Mouse (Mus musculus) forebrain, postnatal 0 days (tissue): Measurements from ENCODE around the gene Eml1. TPM values are rescaled to one million over a fixed set of nuclear protein-coding genes. Genes with fewer than 3 reads are reported as not detected.

Experiments
- ATAC-seq: fragments of 200-750 bp; cut with Nextera tagmentation; 2 replicates; pipeline ENCODE4 v1.8.0; 2017; ENCODE audit warnings: mild to moderate bottlenecking, moderate library complexity
- DNase-seq: peaks from one replicate; pipeline ENCODE4 v3.0.0-alpha.2; 2015
- H3K27ac ChIP-seq: fragments of 300-500 bp; sonication (generic); 2 replicates; pipeline ENCODE4 v1.5.1; 2014; ENCODE audit warnings: low read depth, mild to moderate bottlenecking, antibody characterized with exemption, low read length, moderate library complexity, mixed read lengths
- H3K27me3 ChIP-seq: fragments of 300-500 bp; sonication (generic); 2 replicates; pipeline ENCODE4 v1.6.1; 2014; ENCODE audit warnings: mild to moderate bottlenecking, low read length, mixed read lengths; ENCODE audit not compliant: insufficient read depth
- H3K36me3 ChIP-seq: fragments of 300-500 bp; sonication (generic); 2 replicates; pipeline ENCODE4 v1.6.1; 2014; ENCODE audit warnings: mild to moderate bottlenecking, moderate library complexity; ENCODE audit not compliant: insufficient read depth
- H3K4me1 ChIP-seq: fragments of 300-500 bp; sonication (generic); 2 replicates; pipeline ENCODE4 v1.6.1; 2014; ENCODE audit warnings: antibody characterized with exemption; ENCODE audit not compliant: insufficient read depth
- H3K4me2 ChIP-seq: fragments of 300-500 bp; sonication (generic); 2 replicates; pipeline ENCODE4 v1.6.1; 2014; ENCODE audit warnings: low read depth, mild to moderate bottlenecking, moderate library complexity
- H3K4me3 ChIP-seq: fragments of 300-500 bp; sonication (generic); 2 replicates; pipeline ENCODE4 v1.5.1; 2014; ENCODE audit warnings: low read depth, low read length, mixed read lengths
- H3K9ac ChIP-seq: fragments of 300-500 bp; sonication (generic); 2 replicates; pipeline ENCODE4 v1.6.1; 2014; ENCODE audit warnings: mild to moderate bottlenecking
- H3K9me3 ChIP-seq: fragments of 300-500 bp; sonication (generic); 2 replicates; pipeline ENCODE4 v1.6.1; 2016; ENCODE audit warnings: low read length
- CTCF ChIP-seq: sonication (generic); IDR thresholded peaks from 2 replicates; pipeline ENCODE4 v1.5.1; 2016; ENCODE audit warnings: antibody characterized with exemption, control low read depth, low read depth
- WGBS: fragments of 180-500 bp; shearing (Covaris S2); extraction: QIAGEN DNeasy Blood & Tissue Kit; methylation state at CpG from one replicate; pipeline ENCODE4 v1.1.7; 2014; 5-methylcytosine and 5-hydroxymethylcytosine counted together
- polyA plus RNA-seq: library from polyadenylated mRNA; unstranded; fragments of >200 nt; fragmentation: Nextera tagmentation; extraction: Ambion mirVana; gene quantifications from 2 replicates; pipeline ENCODE4 v1.2.1, GENCODE M21; 2015
- total RNA-seq: library from RNA; depleted of rRNA; stranded (reverse); fragments of >200 nt; gene quantifications from 2 replicates; pipeline ENCODE4 v1.2.3, GENCODE M21; 2014; rRNA removed

Gene Eml1
- total and polyA plus RNA-seq, 2 experiments from 2014 or later, result 43.5 to 69.1 TPM

DNA sequence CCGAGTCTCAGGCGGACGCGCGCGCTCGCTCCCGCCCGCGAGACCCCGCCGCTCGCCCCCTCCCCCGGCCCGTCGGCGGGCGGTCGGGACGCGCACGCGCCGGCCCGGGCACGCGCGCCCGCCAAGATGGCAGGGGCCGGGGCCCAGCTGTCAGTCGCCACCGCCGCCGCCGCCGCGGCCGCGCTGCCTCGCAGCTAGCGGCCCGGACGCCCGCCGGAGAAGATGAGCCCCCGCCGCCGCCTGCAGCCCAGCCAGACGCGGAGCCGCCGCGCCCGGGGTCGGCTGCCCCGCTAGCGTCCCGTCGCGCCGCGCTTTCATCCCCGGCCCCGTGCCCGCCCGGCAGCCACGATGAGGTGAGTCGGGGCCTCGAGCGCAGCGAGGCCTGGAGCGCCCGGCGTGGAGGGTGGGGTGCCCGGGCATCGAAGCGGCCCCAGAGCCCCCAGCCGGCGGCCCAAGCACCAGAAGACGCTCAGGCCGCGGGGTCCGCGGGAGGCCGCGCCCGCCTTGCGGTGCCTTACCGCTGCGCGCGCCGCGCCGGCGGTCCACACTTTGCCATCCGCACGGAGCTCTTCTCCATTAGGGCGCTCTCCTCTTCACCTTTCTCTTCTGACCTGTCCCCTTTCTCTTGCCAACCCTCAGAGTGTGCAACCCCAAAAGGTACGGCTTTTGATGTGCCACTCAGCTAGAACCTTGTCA lies 184.3 kb downstream of the Eml1 start:
- Histone ChIP-seq H3K9ac (peak overlapping the region; percentile 95), H3K27me3 (no peaks in the 10 kb centered on the region), H3K4me3 (peak overlapping the region; percentile 97), H3K9me3 (no peaks in the 10 kb centered on the region), H3K36me3 (no peaks in the 10 kb centered on the region), H3K4me1 (peaks cover 26% of the 10 kb centered on the region), H3K4me2 (peak overlapping the region; percentile 66), H3K27ac (peak overlapping the region; percentile 96)
- no peak for TF ChIP-seq CTCF
- DNase-seq (peak; percentile 62), ATAC-seq (peak; percentile 76)
- WGBS, result 7% methylated on average over 47 of the region's 100 CpGs

DNA sequence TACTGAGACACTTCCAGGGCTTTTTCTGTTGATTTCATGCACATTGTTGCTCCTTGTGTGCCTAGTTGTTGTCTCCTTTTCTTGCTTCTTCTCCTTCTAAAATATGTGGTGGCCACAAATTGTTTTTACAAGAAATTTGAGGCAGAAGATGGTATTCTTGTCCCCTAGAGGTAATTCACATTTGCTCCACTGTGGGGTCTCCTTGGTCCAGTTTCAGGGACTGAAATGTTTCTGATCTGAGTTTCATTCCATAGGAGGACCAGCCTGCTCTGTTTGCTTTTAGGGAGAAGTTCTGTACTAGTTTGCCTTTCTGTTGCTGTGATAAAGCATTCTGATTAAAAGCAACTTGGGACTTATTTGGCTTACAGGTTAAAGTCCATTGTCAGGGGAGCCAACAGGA lies 187.4 kb downstream of the Eml1 start:
- Histone ChIP-seq H3K4me1 (peaks cover 30% of the 10 kb centered on the region), H3K9me3 (no peaks in the 10 kb centered on the region), H3K27me3 (no peaks in the 10 kb centered on the region), H3K4me2 (peak overlapping the region; percentile 7), H3K9ac (no peak overlapping the region), H3K4me3 (no peak overlapping the region), H3K27ac (no peak overlapping the region), H3K36me3 (peaks cover 6% of the 10 kb centered on the region; the same call in 1 of the 2 replicates)
- DNase-seq (no peak), ATAC-seq (no peak)
- peak; percentile 53; the same call in 1 of the 2 replicates for TF ChIP-seq CTCF

DNA sequence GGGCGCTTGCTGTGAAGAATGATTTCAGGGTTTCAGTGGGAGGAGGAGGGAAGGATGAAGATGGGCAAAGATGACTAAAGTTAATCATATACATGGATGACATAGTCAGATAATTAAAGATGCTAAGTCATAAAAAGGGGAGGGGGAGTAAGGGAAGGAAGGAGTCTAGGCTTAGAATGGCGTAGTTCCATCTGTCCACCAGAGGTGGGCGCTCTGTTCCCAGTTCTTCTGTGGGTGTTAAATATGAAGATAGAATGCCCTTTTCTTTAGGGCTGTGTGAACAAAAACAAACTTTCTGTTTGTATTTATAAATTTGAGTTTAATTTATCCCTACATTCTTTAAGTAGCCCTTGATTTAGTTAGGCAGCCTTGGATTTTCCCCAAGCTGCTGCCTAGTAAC lies 192.5 kb downstream of the Eml1 start:
- no peaks in the 10 kb centered on the region for H3K27me3 ChIP-seq
- H3K9me3 ChIP-seq, result no peaks in the 10 kb centered on the region
- no peak overlapping the region for H3K9ac ChIP-seq
- no peak overlapping the region for H3K4me3 ChIP-seq
- WGBS, result 89% methylated on average over 3 of the region's 3 CpGs
- peaks cover 6% of the 10 kb centered on the region; the same call in 1 of the 2 replicates for H3K36me3 ChIP-seq
- DNase-seq (peak; percentile 47), ATAC-seq (no peak)
- H3K4me1 ChIP-seq, result peaks cover 17% of the 10 kb centered on the region
- H3K27ac ChIP-seq, result no peak overlapping the region
- peak; percentile 66 for TF ChIP-seq CTCF
- H3K4me2 ChIP-seq, result no peak overlapping the region

DNA sequence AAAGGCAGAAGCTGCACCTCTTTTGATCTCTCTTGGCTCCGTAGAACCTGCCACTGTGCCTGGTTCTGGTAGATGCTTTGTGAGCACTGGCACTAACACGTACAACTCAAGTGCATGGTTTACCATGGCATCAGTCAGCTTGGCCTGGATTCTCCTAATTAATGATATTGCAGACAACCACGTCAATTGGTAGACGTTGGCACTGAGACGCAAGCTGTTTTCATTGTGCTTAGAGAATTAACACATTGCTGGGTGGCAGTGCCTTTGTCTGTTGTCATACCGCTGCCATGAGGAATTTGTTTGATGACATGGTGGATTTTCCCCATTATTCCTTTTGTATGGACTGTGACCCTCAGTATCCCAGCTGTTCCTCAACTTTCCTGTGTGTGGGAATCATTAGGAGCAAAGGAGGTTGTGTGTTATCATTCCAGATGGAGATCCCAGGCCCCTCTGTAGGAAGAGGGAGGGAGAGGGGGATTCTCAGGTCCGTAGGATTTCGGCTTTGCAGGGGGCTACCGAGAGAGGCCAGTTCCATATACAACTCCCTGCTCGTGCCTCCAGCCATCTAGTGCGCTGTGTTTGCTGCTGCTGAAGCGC lies 194.3 kb downstream of the Eml1 start:
- Histone ChIP-seq H3K4me3 (no peak overlapping the region), H3K36me3 (peaks cover 6% of the 10 kb centered on the region; the same call in 1 of the 2 replicates), H3K27me3 (no peaks in the 10 kb centered on the region), H3K9me3 (no peaks in the 10 kb centered on the region), H3K4me2 (peak overlapping the region; percentile 21; the same call in 1 of the 2 replicates), H3K27ac (peak overlapping the region; percentile 42; the same call in 1 of the 2 replicates), H3K9ac (peak overlapping the region; percentile 11; the same call in 1 of the 2 replicates), H3K4me1 (peaks cover 12% of the 10 kb centered on the region; the same call in 1 of the 2 replicates)
- ATAC-seq (peak; percentile 77), DNase-seq (peak; percentile 60)
- 14% methylated on average over 12 of the region's 12 CpGs for WGBS
- no peak for TF ChIP-seq CTCF

DNA sequence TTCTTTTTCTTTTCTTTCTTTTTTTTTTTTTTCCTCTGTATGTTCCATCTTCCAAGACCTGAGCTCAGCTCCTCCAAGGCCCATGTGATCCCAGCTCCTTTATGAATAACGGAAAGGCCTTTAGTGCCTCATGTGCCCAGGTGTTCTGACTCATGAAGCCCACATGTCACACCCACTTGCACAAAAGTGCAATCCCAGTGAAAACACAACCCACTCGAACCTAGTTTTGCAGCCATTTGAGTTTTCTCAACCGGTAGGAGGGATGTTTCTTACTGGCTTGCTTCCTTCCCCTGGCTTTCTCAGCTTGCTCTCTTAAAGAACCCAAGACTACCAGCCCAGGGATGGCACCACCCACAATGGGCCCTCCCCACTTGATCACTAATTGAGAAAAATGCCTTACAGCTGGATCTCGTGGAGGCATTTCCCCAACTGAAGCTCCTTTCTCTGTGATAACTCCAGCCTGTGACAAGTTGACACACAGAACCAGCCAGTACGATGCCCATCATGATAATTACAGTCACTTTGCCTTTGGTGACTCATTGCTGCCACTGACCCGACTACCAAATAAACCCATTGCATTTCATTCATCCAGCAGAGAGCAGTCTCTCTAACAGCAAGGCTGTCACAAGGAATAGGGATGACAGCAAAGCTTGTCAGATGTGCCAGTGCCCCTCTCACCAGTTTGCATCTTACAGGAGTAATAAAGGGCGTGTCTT lies 208.6 kb downstream of the Eml1 start:
- Histone ChIP-seq H3K4me3 (no peak overlapping the region), H3K27me3 (no peaks in the 10 kb centered on the region), H3K9ac (no peak overlapping the region), H3K4me2 (no peak overlapping the region), H3K9me3 (no peaks in the 10 kb centered on the region), H3K36me3 (peaks cover 13% of the 10 kb centered on the region; the same call in 1 of the 2 replicates), H3K27ac (no peak overlapping the region), H3K4me1 (no peaks in the 10 kb centered on the region)
- no peak for TF ChIP-seq CTCF
- no peak for DNase-seq
- ATAC-seq, result no peak
- WGBS, result 74% methylated on average over 7 of the region's 7 CpGs

DNA sequence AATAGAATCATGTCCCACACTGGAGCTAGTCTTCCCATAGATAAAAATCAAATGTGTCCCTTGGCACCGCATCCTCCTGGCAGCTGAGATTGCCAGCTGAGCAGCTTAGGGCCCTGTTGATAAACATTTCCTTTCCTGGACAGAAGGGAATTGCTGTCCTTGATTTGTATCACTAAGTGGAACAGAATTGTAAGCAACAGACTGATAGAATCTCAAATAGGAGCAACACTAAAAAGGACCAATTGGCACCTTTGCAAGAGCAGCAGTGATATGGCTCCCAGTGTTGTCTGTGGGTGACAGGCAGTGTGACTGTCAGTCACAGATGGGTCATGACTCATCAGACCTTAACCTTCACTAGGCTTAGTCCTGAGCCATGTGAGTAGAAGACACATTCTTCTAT lies 213.0 kb downstream of the Eml1 start:
- H3K9ac ChIP-seq, result no peak overlapping the region
- WGBS, result 64% methylated on average over 1 of the region's 1 CpGs
- H3K36me3 ChIP-seq, result no peaks in the 10 kb centered on the region; the same call in 1 of the 2 replicates
- no peak for DNase-seq
- no peak for TF ChIP-seq CTCF
- no peaks in the 10 kb centered on the region for H3K4me1 ChIP-seq
- no peak overlapping the region for H3K27ac ChIP-seq
- H3K4me2 ChIP-seq, result no peak overlapping the region
- no peak for ATAC-seq
- no peaks in the 10 kb centered on the region for H3K27me3 ChIP-seq
- no peak overlapping the region for H3K4me3 ChIP-seq
- H3K9me3 ChIP-seq, result no peaks in the 10 kb centered on the region

Other genes starting within 250 kb of the Eml1 start
- 124 and 126 TPM in 2 replicates for gene Setd3, start 191.6 kb upstream of the Eml1 start, total RNA-seq
- 92.5 and 102 TPM in 2 replicates for gene Setd3, start 191.6 kb upstream of the Eml1 start, polyA plus RNA-seq
- 13.5 TPM in 2 replicates for gene Ccnk, start 191.4 kb upstream of the Eml1 start, total RNA-seq
- gene Ccnk, start 191.4 kb upstream of the Eml1 start, polyA plus RNA-seq, result 1.9 and 2.4 TPM in 2 replicates
- 66.1 and 68.0 TPM in 2 replicates for gene Ccdc85c, start 95.5 kb upstream of the Eml1 start, total RNA-seq
- 15.5 and 16.2 TPM in 2 replicates for gene Ccdc85c, start 95.5 kb upstream of the Eml1 start, polyA plus RNA-seq
- 3.9 and 5.2 TPM in 2 replicates for gene Hhipl1, start 64.7 kb upstream of the Eml1 start, total RNA-seq
- 1.1 and 1.5 TPM in 2 replicates for gene Hhipl1, start 64.7 kb upstream of the Eml1 start, polyA plus RNA-seq
- gene Cyp46a1, start 36.6 kb upstream of the Eml1 start, total RNA-seq, result 30.4 and 34.9 TPM in 2 replicates
- 41.8 and 49.6 TPM in 2 replicates for gene Cyp46a1, start 36.6 kb upstream of the Eml1 start, polyA plus RNA-seq
- gene Evl, start 183.8 kb downstream of the Eml1 start, total RNA-seq, result 183 and 192 TPM in 2 replicates
- gene Evl, start 183.8 kb downstream of the Eml1 start, polyA plus RNA-seq, result 251 and 260 TPM in 2 replicates